Mouse (Mus musculus): Measurements from ENCODE around the gene Cab39l. TPM values are rescaled to one million over a fixed set of nuclear protein-coding genes. Genes with fewer than 3 reads are reported as not detected.

Cab39l gene
- polyA plus RNA-seq (2015; fragmentation: Nextera tagmentation; extraction: Ambion mirVana), result 13.3 and 17.8 TPM in 2 replicates

GRCm38 (mm10) chr14:59440558-59441471, at the start of gene Cab39l, which contains the start of gene Setdb2:
Cab39l (plus strand) TSS chr14:59440972.
Setdb2 (minus strand) TSS chr14:59440884.

GRCm38 (mm10) chr14:59395281-59395680, 45.5 kb upstream of the Cab39l start, which contains the start of gene Phf11c:
Phf11c (minus strand) TSS chr14:59395381.

DNA sequence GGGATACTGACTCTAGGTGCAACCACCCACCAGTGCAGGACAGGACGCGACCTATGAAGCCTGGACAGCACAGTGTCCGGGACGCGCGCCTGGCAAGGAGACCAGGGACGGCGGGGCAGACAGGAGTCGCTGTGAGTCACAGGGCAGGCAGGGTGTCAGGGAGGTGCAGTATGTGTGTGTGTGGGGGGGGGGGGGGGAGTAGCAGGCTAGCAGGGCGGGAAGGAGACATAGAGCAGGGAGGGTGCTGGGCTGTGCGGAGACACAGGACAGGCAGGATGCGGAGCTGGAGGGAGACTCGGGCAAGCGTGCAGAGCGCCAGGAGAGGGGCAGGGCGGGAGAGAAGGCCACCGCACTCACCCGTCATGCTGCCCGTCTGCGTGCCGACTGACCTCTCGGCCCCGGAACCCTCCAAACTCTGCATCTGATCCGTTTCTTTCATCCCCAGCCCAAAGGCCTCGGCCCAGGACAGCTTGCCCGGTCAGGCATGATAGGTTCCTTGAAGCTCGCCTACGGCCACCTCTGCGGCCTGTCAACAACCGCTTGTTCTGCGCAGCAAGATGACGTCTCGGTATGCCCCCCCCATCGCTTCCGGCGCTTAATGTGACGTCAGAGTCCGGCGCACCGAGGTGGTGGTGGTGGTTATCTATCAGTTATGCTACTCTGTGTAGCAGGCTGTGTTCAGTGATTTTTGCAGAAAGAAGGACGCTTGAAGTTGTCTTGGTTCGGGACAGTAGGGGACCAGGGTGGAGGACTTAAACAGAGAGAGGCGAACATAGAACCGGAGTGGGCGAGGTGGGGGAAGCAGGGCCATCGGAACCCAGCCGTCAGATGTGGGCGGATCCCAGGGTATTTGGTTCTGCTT, 156.9 kb downstream of the Cab39l start, which contains the start of gene Cdadc1:
TSS of gene Cdadc1 (minus strand) at position 562 of the 862 bp plus-strand sequence.

GRCm38 (mm10) chr14:59625158-59625805, 184.5 kb downstream of the Cab39l start, which contains the start of gene Shisa2:
Shisa2 (plus strand) TSS chr14:59625308.

Other genes with a start within 250 kb of the Cab39l start
- gene Rcbtb1, start 239.8 kb upstream of the Cab39l start, polyA plus RNA-seq (2015; fragmentation: Nextera tagmentation; extraction: Ambion mirVana), result 19.4 and 20.4 TPM in 2 replicates
- not detected in 2 replicates for gene Gm6904, start 180.8 kb upstream of the Cab39l start, polyA plus RNA-seq (2015; fragmentation: Nextera tagmentation; extraction: Ambion mirVana)
- 0.19 TPM in 1 of 2 replicates, not detected in the other for gene Phf11a, start 143.4 kb upstream of the Cab39l start, polyA plus RNA-seq (2015; fragmentation: Nextera tagmentation; extraction: Ambion mirVana)
- gene Phf11b, start 99.6 kb upstream of the Cab39l start, polyA plus RNA-seq (2015; fragmentation: Nextera tagmentation; extraction: Ambion mirVana), result 1.4 and 1.8 TPM in 2 replicates
- 5.2 and 6.0 TPM in 2 replicates for gene Phf11d, start 75.5 kb upstream of the Cab39l start, polyA plus RNA-seq (2015; fragmentation: Nextera tagmentation; extraction: Ambion mirVana)
- gene Phf11c, start 45.6 kb upstream of the Cab39l start, polyA plus RNA-seq (2015; fragmentation: Nextera tagmentation; extraction: Ambion mirVana), result 0.04 and 0.18 TPM in 2 replicates
- 3.4 and 3.7 TPM in 2 replicates for gene Setdb2, start 88 bp upstream of the Cab39l start, polyA plus RNA-seq (2015; fragmentation: Nextera tagmentation; extraction: Ambion mirVana)
- gene Cdadc1, start 157.0 kb downstream of the Cab39l start, polyA plus RNA-seq (2015; fragmentation: Nextera tagmentation; extraction: Ambion mirVana), result 29.8 and 33.8 TPM in 2 replicates
- 50.8 and 56.1 TPM in 2 replicates for gene Shisa2, start 184.3 kb downstream of the Cab39l start, polyA plus RNA-seq (2015; fragmentation: Nextera tagmentation; extraction: Ambion mirVana)